Mouse (Mus musculus) ovary, adult 18-20 months (tissue): Measurements from ENCODE around the gene Rnf208.

Experiments used
- DNase-seq: peaks from one replicate; pipeline ENCODE4 v3.0.0; 2022; ENCODE audit warnings: low spot score, mixed read lengths

The Rnf208 gene

GRCm38 (mm10) chr2:25278928-25279882 is 37.1 kb downstream of the Rnf208 start:
- no peak for DNase-seq

GRCm38 (mm10) chr2:25285551-25285950 is 43.5 kb downstream of the Rnf208 start:
- no peak for DNase-seq

- no peak for DNase-seq
Observed at GRCm38 (mm10) chr2:25286314-25286713, 44.3 kb downstream of the Rnf208 start.

- DNase-seq, result no peak
Observed at GRCm38 (mm10) chr2:25286837-25287636, 45.0 kb downstream of the Rnf208 start.

GRCm38 (mm10) chr2:25287927-25288649 is 46.0 kb downstream of the Rnf208 start, which contains the start of gene Tmem210:
Gene Tmem210 (plus strand): TSS chr2:25288145.
- no peak for DNase-seq

GRCm38 (mm10) chr2:25288734-25289345 is 46.8 kb downstream of the Rnf208 start:
- DNase-seq, result no peak

GRCm38 (mm10) chr2:25289651-25290050 is 47.6 kb downstream of the Rnf208 start, which contains the start of gene Lrrc26:
Gene Lrrc26 (plus strand): TSS chr2:25289915.
- no peak for DNase-seq

GRCm38 (mm10) chr2:25290101-25290815 is 48.2 kb downstream of the Rnf208 start:
- no peak for DNase-seq

GRCm38 (mm10) chr2:25290816-25291130 is 48.7 kb downstream of the Rnf208 start:
- no peak for DNase-seq

GRCm38 (mm10) chr2:25291184-25292053 is 49.4 kb downstream of the Rnf208 start:
- no peak for DNase-seq

- DNase-seq, result no peak
Observed at GRCm38 (mm10) chr2:25292054-25292544, 50.0 kb downstream of the Rnf208 start.

GRCm38 (mm10) chr2:25292856-25293255 is 50.8 kb downstream of the Rnf208 start:
- no peak for DNase-seq

GRCm38 (mm10) chr2:25293706-25294105 is 51.7 kb downstream of the Rnf208 start:
- no peak for DNase-seq
